Mouse (Mus musculus): ENCODE data around the gene Ggct. TPM values are rescaled to one million over a fixed set of nuclear protein-coding genes. Genes with fewer than 3 reads are reported as not detected.

The Ggct gene
- 17.2 and 21.0 TPM in 2 replicates for polyA plus RNA-seq (2012; rRNA removed)

DNA sequence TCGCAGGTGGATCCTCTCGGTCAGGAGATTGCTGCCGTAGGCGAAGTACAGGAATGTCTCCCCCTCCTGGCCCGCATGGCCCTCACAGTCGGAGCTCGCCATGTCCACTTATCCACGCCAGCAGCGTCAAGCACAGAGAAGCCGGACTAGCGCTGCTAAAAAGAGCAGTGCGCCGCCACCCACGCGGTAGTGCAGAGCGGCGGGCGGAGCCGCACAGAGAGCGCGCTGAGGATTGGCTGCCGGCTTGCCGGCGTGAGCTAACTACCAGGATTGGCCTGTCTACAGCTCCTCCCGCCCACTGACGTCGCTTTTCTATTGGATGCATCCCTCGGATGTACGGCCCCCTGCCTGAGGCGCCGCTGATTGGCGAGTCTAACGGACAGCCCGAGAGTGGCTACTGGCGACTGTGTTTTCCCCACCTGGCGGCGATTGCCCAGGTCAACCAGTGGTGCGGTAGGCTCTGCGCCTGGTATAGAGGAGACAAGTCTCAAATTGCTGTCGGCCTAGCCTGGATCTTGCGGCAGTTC is at the start of gene Ggct:
Gene Ggct (minus strand): TSS at position 217 of the 527 bp plus-strand sequence.
- peak; percentile 98 to 99 for DNase-seq
- peak within 1 kb of the TSS; percentile 60 for H3K27ac ChIP-seq (ENCODE audit: insufficient read depth, low read length)
- under 1% methylated on average over 41 of the region's 41 CpGs for WGBS

GRCm38 (mm10) chr6:55040031-55040430 is 47.3 kb upstream of the Ggct start:
- WGBS = 54% methylated on average over 1 of the region's 1 CpGs
- H3K27ac ChIP-seq (ENCODE audit: insufficient read depth, low read length) = no peak overlapping the region
- TF ChIP-seq POLR2A (IDR thresholded peaks at IDR 0.05; ENCODE audit: borderline replicate concordance, insufficient read depth, low read length) (no peak), CTCF (IDR thresholded peaks at IDR 0.05; ENCODE audit: borderline replicate concordance, insufficient read depth, low read depth, low read length) (no peak)
- H3K27me3 ChIP-seq (ENCODE audit: control insufficient read depth, insufficient read depth, low read length) = no peaks in the 10 kb centered on the region
- H3K4me1 ChIP-seq (ENCODE audit: control insufficient read depth, insufficient read depth, low read length) = peaks cover 11% of the 10 kb centered on the region
- H3K4me3 ChIP-seq (replicated peaks; ENCODE audit: insufficient read depth, low read depth, low read length) = no peak overlapping the region
- DNase-seq = no peak

More for the DNA sequence above, at the start of gene Ggct:
- no peaks in the 10 kb centered on the region; the same call in 1 of the 2 replicates for H3K4me1 ChIP-seq (ENCODE audit: control insufficient read depth, insufficient read depth, low read length)
- peak within 1 kb of the TSS; percentile 73 for H3K4me3 ChIP-seq (replicated peaks; ENCODE audit: insufficient read depth, low read depth, low read length)
- peak; percentile 73 for TF ChIP-seq CTCF (IDR thresholded peaks at IDR 0.05; ENCODE audit: borderline replicate concordance, insufficient read depth, low read depth, low read length)
- TF ChIP-seq POLR2A (IDR thresholded peaks at IDR 0.05; ENCODE audit: borderline replicate concordance, insufficient read depth, low read length) = peak; percentile 95
- no peaks in the 10 kb centered on the region for H3K27me3 ChIP-seq (ENCODE audit: control insufficient read depth, insufficient read depth, low read length)

GRCm38 (mm10) chr6:55039446-55039783 is 46.7 kb upstream of the Ggct start:
- no peak for TF ChIP-seq POLR2A (IDR thresholded peaks at IDR 0.05; ENCODE audit: borderline replicate concordance, insufficient read depth, low read length)
- TF ChIP-seq CTCF (IDR thresholded peaks at IDR 0.05; ENCODE audit: borderline replicate concordance, insufficient read depth, low read depth, low read length) = no peak
- Histone ChIP-seq H3K4me3 (replicated peaks; ENCODE audit: insufficient read depth, low read depth, low read length) (no peak overlapping the region), H3K4me1 (ENCODE audit: control insufficient read depth, insufficient read depth, low read length) (peaks cover 9% of the 10 kb centered on the region), H3K27me3 (ENCODE audit: control insufficient read depth, insufficient read depth, low read length) (no peaks in the 10 kb centered on the region), H3K27ac (ENCODE audit: insufficient read depth, low read length) (no peak overlapping the region)
- no peak for DNase-seq
- WGBS = 62% methylated on average over 6 of the region's 6 CpGs

DNA sequence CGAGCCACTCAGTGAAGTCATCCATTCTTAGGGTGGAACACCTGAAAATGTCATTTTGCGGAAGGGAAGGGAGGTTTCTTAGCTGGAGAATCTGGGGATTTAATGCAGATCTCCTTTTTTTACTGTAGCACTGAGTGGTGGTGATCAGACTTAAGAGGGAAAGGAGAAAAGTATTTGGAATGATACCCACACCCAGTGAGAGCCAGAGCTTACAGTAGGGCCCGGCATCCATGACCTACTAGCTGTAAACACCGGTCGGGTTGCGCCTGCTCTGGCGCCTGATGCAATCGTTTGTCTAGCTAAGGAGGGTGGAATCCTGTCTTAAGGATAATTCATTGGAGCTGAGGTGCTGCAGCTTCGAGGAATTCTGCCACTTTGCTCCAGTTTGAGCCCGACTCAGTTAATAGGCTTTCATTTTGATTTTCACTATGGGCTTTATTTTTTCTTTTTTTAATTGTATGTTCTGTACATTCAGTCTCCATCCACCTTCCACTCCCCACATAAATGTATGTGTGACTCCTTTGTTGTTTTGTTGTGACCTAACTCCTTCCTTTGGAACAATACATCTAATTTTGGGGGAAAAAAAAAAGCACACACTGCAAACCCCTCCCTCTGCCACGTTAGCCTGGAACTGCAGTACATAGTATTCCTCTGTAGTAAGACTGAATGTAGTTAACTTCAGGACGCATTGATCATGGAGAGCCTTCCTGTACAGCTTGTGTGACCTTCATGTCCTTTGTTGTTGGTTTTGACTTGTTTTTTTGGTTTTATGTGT is 46.1 kb upstream of the Ggct start:
- TF ChIP-seq CTCF (IDR thresholded peaks at IDR 0.05; ENCODE audit: borderline replicate concordance, insufficient read depth, low read depth, low read length) (no peak), POLR2A (IDR thresholded peaks at IDR 0.05; ENCODE audit: borderline replicate concordance, insufficient read depth, low read length) (no peak)
- WGBS = 2% methylated on average over 12 of the region's 12 CpGs
- Histone ChIP-seq H3K4me3 (replicated peaks; ENCODE audit: insufficient read depth, low read depth, low read length) (peak overlapping the region; percentile 77), H3K27ac (ENCODE audit: insufficient read depth, low read length) (peak overlapping the region; percentile 69), H3K27me3 (ENCODE audit: control insufficient read depth, insufficient read depth, low read length) (no peaks in the 10 kb centered on the region), H3K4me1 (ENCODE audit: control insufficient read depth, insufficient read depth, low read length) (peaks cover 7% of the 10 kb centered on the region)
- peak; percentile 34 to 37 for DNase-seq

DNA sequence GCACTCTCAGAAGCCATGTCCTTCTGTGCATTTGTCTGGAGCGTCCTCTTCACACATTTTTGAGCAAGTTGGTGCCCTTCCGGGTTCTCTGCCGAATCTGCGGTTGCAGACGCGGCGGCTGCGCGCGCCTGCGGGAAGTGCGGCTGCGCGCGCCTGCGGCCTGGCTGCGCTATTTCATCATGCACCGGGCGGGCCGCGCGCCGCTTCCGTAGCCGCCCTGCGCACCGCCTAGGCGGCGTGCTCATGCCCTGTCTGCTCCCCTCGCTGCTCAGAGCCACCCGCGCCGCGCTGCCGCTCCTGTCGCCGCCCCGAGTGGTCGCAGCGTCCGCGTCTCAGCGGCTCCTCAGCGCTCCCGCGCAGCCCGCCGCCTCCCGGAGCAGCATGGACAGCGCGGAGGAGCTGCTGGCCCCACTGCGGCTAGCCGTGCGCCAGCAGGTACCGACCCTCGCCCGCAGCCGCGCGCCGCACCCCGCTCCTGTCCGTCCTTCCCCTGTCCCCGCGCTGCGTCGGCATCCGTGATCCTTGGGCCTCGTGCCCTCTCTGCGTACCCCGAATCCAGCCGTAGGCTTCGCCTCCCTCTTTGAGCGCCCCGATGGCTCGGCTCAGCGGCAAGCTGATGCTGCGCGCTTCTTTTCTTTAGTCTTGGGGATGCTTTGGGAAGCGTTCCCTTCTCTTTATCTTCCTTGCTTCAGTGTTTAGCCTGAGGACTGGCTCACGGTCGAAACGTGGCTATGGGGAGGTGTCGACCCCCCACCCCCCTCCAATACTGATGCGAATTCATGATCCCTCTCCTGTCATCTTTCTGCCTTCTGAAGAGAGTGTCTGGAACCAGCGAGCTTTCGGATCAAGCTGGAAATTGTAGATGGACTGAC is 45.3 kb upstream of the Ggct start, which contains the start of gene Gars:
Gene Gars (plus strand): TSS at position 209 of the 872 bp plus-strand sequence.
- peak within 1 kb of the TSS; percentile 74 for H3K27ac ChIP-seq (ENCODE audit: insufficient read depth, low read length)
- under 1% methylated on average over 87 of the region's 87 CpGs for WGBS
- H3K27me3 ChIP-seq (ENCODE audit: control insufficient read depth, insufficient read depth, low read length) = no peaks in the 10 kb centered on the region
- H3K4me3 ChIP-seq (replicated peaks; ENCODE audit: insufficient read depth, low read depth, low read length) = peak within 1 kb of the TSS; percentile 89
- TF ChIP-seq CTCF (IDR thresholded peaks at IDR 0.05; ENCODE audit: borderline replicate concordance, insufficient read depth, low read depth, low read length) = no peak
- peak; percentile 88 for TF ChIP-seq POLR2A (IDR thresholded peaks at IDR 0.05; ENCODE audit: borderline replicate concordance, insufficient read depth, low read length)
- DNase-seq = peak; percentile 90 to 91
- peaks cover 4% of the 10 kb centered on the region for H3K4me1 ChIP-seq (ENCODE audit: control insufficient read depth, insufficient read depth, low read length)

- peaks cover 4% of the 10 kb centered on the region; the same call in 1 of the 2 replicates for H3K4me1 ChIP-seq (ENCODE audit: control insufficient read depth, insufficient read depth, low read length)
- no peak for DNase-seq
- 87% methylated on average over 4 of the region's 4 CpGs for WGBS
- no peak for TF ChIP-seq POLR2A (IDR thresholded peaks at IDR 0.05; ENCODE audit: borderline replicate concordance, insufficient read depth, low read length)
- H3K27me3 ChIP-seq (ENCODE audit: control insufficient read depth, insufficient read depth, low read length) = no peaks in the 10 kb centered on the region
- H3K4me3 ChIP-seq (replicated peaks; ENCODE audit: insufficient read depth, low read depth, low read length) = no peak overlapping the region
- no peak overlapping the region; the same call in 1 of the 2 replicates for H3K27ac ChIP-seq (ENCODE audit: insufficient read depth, low read length)
Observed at GRCm38 (mm10) chr6:55036731-55037130, 44.0 kb upstream of the Ggct start.

GRCm38 (mm10) chr6:55027642-55028041 is 34.9 kb upstream of the Ggct start:
- 40% methylated on average over 2 of the region's 2 CpGs for WGBS

More at GRCm38 (mm10) chr6:55027642-55028041, 34.9 kb upstream of the Ggct start:
- Histone ChIP-seq H3K4me3 (replicated peaks; ENCODE audit: insufficient read depth, low read depth, low read length) (no peak overlapping the region), H3K27ac (ENCODE audit: insufficient read depth, low read length) (no peak overlapping the region), H3K4me1 (ENCODE audit: control insufficient read depth, insufficient read depth, low read length) (no peaks in the 10 kb centered on the region), H3K27me3 (ENCODE audit: control insufficient read depth, insufficient read depth, low read length) (no peaks in the 10 kb centered on the region)
- DNase-seq = no peak
- no peak for TF ChIP-seq POLR2A (IDR thresholded peaks at IDR 0.05; ENCODE audit: borderline replicate concordance, insufficient read depth, low read length)
